Mouse (Mus musculus) forebrain, postnatal 0 days (tissue): ENCODE measurements around the gene Adad2. TPM values are rescaled to one million over a fixed set of nuclear protein-coding genes. Genes with fewer than 3 reads are reported as not detected.

Experiments
- ATAC-seq: fragments of 200-750 bp; cut with Nextera tagmentation; 2 replicates; pipeline ENCODE4 v1.8.0; 2017; ENCODE audit warnings: mild to moderate bottlenecking, moderate library complexity
- DNase-seq: peaks from one replicate; pipeline ENCODE4 v3.0.0-alpha.2; 2015
- H3K27ac ChIP-seq: fragments of 300-500 bp; sonication (generic); 2 replicates; pipeline ENCODE4 v1.5.1; 2014; ENCODE audit warnings: low read depth, mild to moderate bottlenecking, antibody characterized with exemption, low read length, moderate library complexity, mixed read lengths
- H3K27me3 ChIP-seq: fragments of 300-500 bp; sonication (generic); 2 replicates; pipeline ENCODE4 v1.6.1; 2014; ENCODE audit warnings: mild to moderate bottlenecking, low read length, mixed read lengths; ENCODE audit not compliant: insufficient read depth
- H3K36me3 ChIP-seq: fragments of 300-500 bp; sonication (generic); 2 replicates; pipeline ENCODE4 v1.6.1; 2014; ENCODE audit warnings: mild to moderate bottlenecking, moderate library complexity; ENCODE audit not compliant: insufficient read depth
- H3K4me1 ChIP-seq: fragments of 300-500 bp; sonication (generic); 2 replicates; pipeline ENCODE4 v1.6.1; 2014; ENCODE audit warnings: antibody characterized with exemption; ENCODE audit not compliant: insufficient read depth
- H3K4me2 ChIP-seq: fragments of 300-500 bp; sonication (generic); 2 replicates; pipeline ENCODE4 v1.6.1; 2014; ENCODE audit warnings: low read depth, mild to moderate bottlenecking, moderate library complexity
- H3K4me3 ChIP-seq: fragments of 300-500 bp; sonication (generic); 2 replicates; pipeline ENCODE4 v1.5.1; 2014; ENCODE audit warnings: low read depth, low read length, mixed read lengths
- H3K9ac ChIP-seq: fragments of 300-500 bp; sonication (generic); 2 replicates; pipeline ENCODE4 v1.6.1; 2014; ENCODE audit warnings: mild to moderate bottlenecking
- H3K9me3 ChIP-seq: fragments of 300-500 bp; sonication (generic); 2 replicates; pipeline ENCODE4 v1.6.1; 2016; ENCODE audit warnings: low read length
- CTCF ChIP-seq: sonication (generic); IDR thresholded peaks from 2 replicates; pipeline ENCODE4 v1.5.1; 2016; ENCODE audit warnings: antibody characterized with exemption, control low read depth, low read depth
- WGBS: fragments of 180-500 bp; shearing (Covaris S2); extraction: QIAGEN DNeasy Blood & Tissue Kit; methylation state at CpG from one replicate; pipeline ENCODE4 v1.1.7; 2014; 5-methylcytosine and 5-hydroxymethylcytosine counted together
- polyA plus RNA-seq: library from polyadenylated mRNA; unstranded; fragments of >200 nt; fragmentation: Nextera tagmentation; extraction: Ambion mirVana; gene quantifications from 2 replicates; pipeline ENCODE4 v1.2.1, GENCODE M21; 2015
- total RNA-seq: library from RNA; depleted of rRNA; stranded (reverse); fragments of >200 nt; gene quantifications from 2 replicates; pipeline ENCODE4 v1.2.3, GENCODE M21; 2014

Gene Adad2
- total and polyA plus RNA-seq, 2 experiments from 2014 or later, result 0.16 TPM; not detected in 1

GRCm38 (mm10) chr8:119590348-119590747 lies 22.2 kb upstream of the Adad2 start:
- no peaks in the 10 kb centered on the region for H3K4me1 ChIP-seq
- WGBS, result 86% methylated on average over 14 of the region's 14 CpGs
- H3K4me3 ChIP-seq, result no peak overlapping the region
- H3K36me3 ChIP-seq, result no peaks in the 10 kb centered on the region
- TF ChIP-seq CTCF, result no peak
- no peak overlapping the region for H3K4me2 ChIP-seq
- no peaks in the 10 kb centered on the region for H3K9me3 ChIP-seq
- ATAC-seq (no peak), DNase-seq (no peak)
- no peak overlapping the region for H3K9ac ChIP-seq
- H3K27me3 ChIP-seq, result no peaks in the 10 kb centered on the region
- H3K27ac ChIP-seq, result no peak overlapping the region

- Histone ChIP-seq H3K4me2 (no peak overlapping the region), H3K9me3 (no peaks in the 10 kb centered on the region), H3K4me1 (no peaks in the 10 kb centered on the region), H3K27me3 (no peaks in the 10 kb centered on the region), H3K36me3 (peaks cover 5% of the 10 kb centered on the region), H3K4me3 (no peak overlapping the region), H3K27ac (no peak overlapping the region), H3K9ac (no peak overlapping the region)
- DNase-seq (no peak), ATAC-seq (no peak)
- no peak for TF ChIP-seq CTCF
- 93% methylated on average over 7 of the region's 7 CpGs for WGBS
Observed at GRCm38 (mm10) chr8:119591456-119591855, 21.1 kb upstream of the Adad2 start.

GRCm38 (mm10) chr8:119603771-119604170 lies 8.8 kb upstream of the Adad2 start:
- no peak for ATAC-seq
- Histone ChIP-seq H3K9me3 (no peaks in the 10 kb centered on the region), H3K27me3 (no peaks in the 10 kb centered on the region), H3K27ac (no peak overlapping the region), H3K4me2 (peak overlapping the region; percentile 63), H3K9ac (no peak overlapping the region), H3K4me3 (no peak overlapping the region), H3K4me1 (peaks cover 6% of the 10 kb centered on the region; the same call in 1 of the 2 replicates), H3K36me3 (peaks cover 39% of the 10 kb centered on the region)
- WGBS, result 91% methylated on average over 4 of the region's 4 CpGs
- DNase-seq, result no peak
- TF ChIP-seq CTCF, result no peak

GRCm38 (mm10) chr8:119604398-119604803 lies 8.1 kb upstream of the Adad2 start:
- Histone ChIP-seq H3K27ac (no peak overlapping the region), H3K9me3 (no peaks in the 10 kb centered on the region), H3K4me2 (peak overlapping the region; percentile 63), H3K4me3 (peak overlapping the region; percentile 65), H3K9ac (peak overlapping the region; percentile 70), H3K36me3 (peaks cover 33% of the 10 kb centered on the region), H3K27me3 (no peaks in the 10 kb centered on the region), H3K4me1 (peaks cover 6% of the 10 kb centered on the region; the same call in 1 of the 2 replicates)
- peak; percentile 26; the same call in 1 of the 2 replicates for ATAC-seq
- DNase-seq, result no peak
- TF ChIP-seq CTCF, result no peak
- 44% methylated on average over 12 of the region's 12 CpGs for WGBS

- peak; percentile 96 for ATAC-seq
- no peaks in the 10 kb centered on the region for H3K9me3 ChIP-seq
- peak; percentile 96 for DNase-seq
Observed at GRCm38 (mm10) chr8:119604996-119605395, 7.6 kb upstream of the Adad2 start, which contains the start of gene Taf1c. Gene Taf1c (minus strand): TSS chr8:119605222.

GRCm38 (mm10) chr8:119606224-119606623 lies 6.3 kb upstream of the Adad2 start:
- DNase-seq (no peak), ATAC-seq (no peak)
- Histone ChIP-seq H3K36me3 (peaks cover 15% of the 10 kb centered on the region), H3K27me3 (no peaks in the 10 kb centered on the region), H3K9me3 (no peaks in the 10 kb centered on the region), H3K27ac (no peak overlapping the region), H3K4me2 (no peak overlapping the region), H3K9ac (no peak overlapping the region), H3K4me3 (no peak overlapping the region), H3K4me1 (peaks cover 6% of the 10 kb centered on the region; the same call in 1 of the 2 replicates)
- peak; percentile 30; the same call in 1 of the 2 replicates for TF ChIP-seq CTCF
- 84% methylated on average over 2 of the region's 2 CpGs for WGBS

More at GRCm38 (mm10) chr8:119604996-119605395, 7.6 kb upstream of the Adad2 start, which contains the start of gene Taf1c:
- Histone ChIP-seq H3K4me1 (peaks cover 6% of the 10 kb centered on the region; the same call in 1 of the 2 replicates), H3K4me3 (peak within 1 kb of the TSS; percentile 65), H3K27me3 (no peaks in the 10 kb centered on the region), H3K9ac (peak within 1 kb of the TSS; percentile 70), H3K36me3 (peaks cover 27% of the 10 kb centered on the region), H3K4me2 (peak within 1 kb of the TSS; percentile 63), H3K27ac (peak within 1 kb of the TSS; percentile 22; the same call in 1 of the 2 replicates)
- WGBS, result 2% methylated on average over 23 of the region's 23 CpGs
- TF ChIP-seq CTCF, result peak; percentile 88

GRCm38 (mm10) chr8:119615096-119615495 lies 2.5 kb downstream of the Adad2 start:
- 80% methylated on average over 14 of the region's 14 CpGs for WGBS
- Histone ChIP-seq H3K4me2 (no peak overlapping the region), H3K27me3 (no peaks in the 10 kb centered on the region), H3K36me3 (no peaks in the 10 kb centered on the region), H3K4me3 (no peak overlapping the region), H3K9me3 (no peaks in the 10 kb centered on the region), H3K9ac (no peak overlapping the region), H3K4me1 (no peaks in the 10 kb centered on the region), H3K27ac (no peak overlapping the region)
- no peak for TF ChIP-seq CTCF
- DNase-seq (no peak), ATAC-seq (no peak)
